Mouse (Mus musculus): Measurements from ENCODE around the gene St7l. TPM values are rescaled to one million over a fixed set of nuclear protein-coding genes. Genes with fewer than 3 reads are reported as not detected.
A peak's percentile ranks its signal among the peaks of the same experiment; 100 is the strongest.

Gene St7l
- polyA plus RNA-seq, 1 experiment from 2014 or later: 20.8 TPM

GRCm38 (mm10) chr3:104965991-104966554 lies 102.3 kb downstream of the St7l start:
- peaks cover 2% of the 10 kb centered on the region; the same call in 1 of the 2 replicates for H3K4me1 ChIP-seq (replicated peaks; ENCODE audit: control insufficient read depth, insufficient read depth)

GRCm38 (mm10) chr3:104967548-104968300 lies 103.9 kb downstream of the St7l start:
- Histone ChIP-seq H3K4me3 (ENCODE audit: low read depth, low read length) (peak overlapping the region; percentile 58), H3K9ac (ENCODE audit: low read length) (peak overlapping the region; percentile 75), H3K27ac (replicated peaks) (peak overlapping the region; percentile 87), H3K4me2 (replicated peaks; ENCODE audit: low read depth) (peak overlapping the region; percentile 88), H3K4me1 (replicated peaks; ENCODE audit: control insufficient read depth, insufficient read depth) (no peaks in the 10 kb centered on the region), H3K9me3 (ENCODE audit: control insufficient read depth, low read length) (no peaks in the 10 kb centered on the region), H3K36me3 (ENCODE audit: control insufficient read depth, insufficient read depth, low read length) (no peaks in the 10 kb centered on the region), H3K27me3 (ENCODE audit: control insufficient read depth, insufficient read depth, low read length) (no peaks in the 10 kb centered on the region)
- TF ChIP-seq CTCF (IDR thresholded peaks at IDR 0.05; ENCODE audit: low read depth): peak; percentile 86
- no peak for TF ChIP-seq EP300 (optimal IDR thresholded peaks at IDR 0.05)
- DNase-seq (ENCODE audit: low spot score) (peak; percentile 89), ATAC-seq (ENCODE audit: low FRiP score, low TSS enrichment) (peak; percentile 73)
- WGBS: 2% methylated on average over 48 of the region's 49 CpGs

More at GRCm38 (mm10) chr3:104965991-104966554, 102.3 kb downstream of the St7l start:
- 86% methylated on average over 7 of the region's 7 CpGs for WGBS
- H3K9ac ChIP-seq (ENCODE audit: low read length): no peak overlapping the region
- H3K27me3 ChIP-seq (ENCODE audit: control insufficient read depth, insufficient read depth, low read length): no peaks in the 10 kb centered on the region
- H3K4me3 ChIP-seq (ENCODE audit: low read depth, low read length): no peak overlapping the region
- ATAC-seq (ENCODE audit: low FRiP score, low TSS enrichment) (no peak), DNase-seq (ENCODE audit: low spot score) (peak; percentile 9)
- H3K27ac ChIP-seq (replicated peaks): no peak overlapping the region
- H3K36me3 ChIP-seq (ENCODE audit: control insufficient read depth, insufficient read depth, low read length): no peaks in the 10 kb centered on the region
- H3K9me3 ChIP-seq (ENCODE audit: control insufficient read depth, low read length): no peaks in the 10 kb centered on the region
- TF ChIP-seq EP300 (optimal IDR thresholded peaks at IDR 0.05) (no peak), CTCF (IDR thresholded peaks at IDR 0.05; ENCODE audit: low read depth) (no peak)
- no peak overlapping the region for H3K4me2 ChIP-seq (replicated peaks; ENCODE audit: low read depth)

Other genes starting within 250 kb of the St7l start
- gene Slc16a1, start 225.3 kb upstream of the St7l start, polyA plus RNA-seq (2015; fragmentation: Nextera tagmentation; extraction: Ambion mirVana): 32.0 and 32.1 TPM in 2 replicates
- gene Ppm1j, start 82.9 kb upstream of the St7l start, polyA plus RNA-seq (2015; fragmentation: Nextera tagmentation; extraction: Ambion mirVana): 2.4 and 2.8 TPM in 2 replicates
- 0.17 TPM in 1 of 2 replicates, not detected in the other for gene Fam19a3, start 82.2 kb upstream of the St7l start, polyA plus RNA-seq (2015; fragmentation: Nextera tagmentation; extraction: Ambion mirVana)
- 126 and 130 TPM in 2 replicates for gene Rhoc, start 75.6 kb upstream of the St7l start, polyA plus RNA-seq (2015; fragmentation: Nextera tagmentation; extraction: Ambion mirVana)
- 28.1 and 30.4 TPM in 2 replicates for gene Mov10, start 45.4 kb upstream of the St7l start, polyA plus RNA-seq (2015; fragmentation: Nextera tagmentation; extraction: Ambion mirVana)
- gene Capza1, start 500 bp downstream of the St7l start, polyA plus RNA-seq (2015; fragmentation: Nextera tagmentation; extraction: Ambion mirVana): 98.9 and 99.4 TPM in 2 replicates
- 1.3 and 1.5 TPM in 2 replicates for gene Wnt2b, start 97.9 kb downstream of the St7l start, polyA plus RNA-seq (2015; fragmentation: Nextera tagmentation; extraction: Ambion mirVana)
- 15.5 and 17.5 TPM in 2 replicates for gene Cttnbp2nl, start 189.1 kb downstream of the St7l start, polyA plus RNA-seq (2015; fragmentation: Nextera tagmentation; extraction: Ambion mirVana)
- gene 4930564D02Rik, start 202.8 kb downstream of the St7l start, polyA plus RNA-seq (2015; fragmentation: Nextera tagmentation; extraction: Ambion mirVana): not detected in 2 replicates

All from stomach, postnatal 0 days (tissue).